Mouse (Mus musculus): ENCODE results near the gene Cela2a. TPM values are rescaled to one million over a fixed set of nuclear protein-coding genes. Genes with fewer than 3 reads are reported as not detected.
"Not testable (repeated sequence)": the region's sequence is repeated elsewhere in the genome, so short reads cannot be mapped to it uniquely, and the experiment has no call there.

Cela2a gene
- total RNA-seq, 2 experiments from 2014 or later, result 0.56 to 1,571 TPM

DNA sequence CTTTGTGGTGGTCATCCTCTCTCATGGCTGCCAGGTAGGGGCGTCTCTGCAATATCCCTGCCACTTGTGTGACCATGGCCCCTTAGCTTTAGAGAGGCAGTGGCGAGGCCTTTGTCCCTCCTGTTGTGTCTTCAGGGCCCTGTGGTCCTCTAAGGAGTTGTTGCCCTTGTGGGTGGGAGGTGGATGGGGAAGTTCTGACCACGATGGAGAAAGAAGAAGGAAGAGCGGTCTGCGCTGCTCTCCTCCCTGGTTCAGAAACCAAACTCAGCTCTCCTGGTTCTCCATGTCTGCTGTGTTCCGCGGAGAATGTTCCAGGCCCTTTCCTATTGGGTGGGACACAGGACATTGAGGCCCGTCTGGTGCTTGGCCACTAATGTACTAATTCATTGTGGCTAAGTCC, 20.1 kb downstream of the Cela2a start:
- no peak for DNase-seq (ENCODE audit: low spot score in 2 of 2)

GRCm38 (mm10) chr4:141804105-141804504, 21.9 kb downstream of the Cela2a start:
- DNase-seq (ENCODE audit: low spot score in 2 of 2), result no peak

DNA sequence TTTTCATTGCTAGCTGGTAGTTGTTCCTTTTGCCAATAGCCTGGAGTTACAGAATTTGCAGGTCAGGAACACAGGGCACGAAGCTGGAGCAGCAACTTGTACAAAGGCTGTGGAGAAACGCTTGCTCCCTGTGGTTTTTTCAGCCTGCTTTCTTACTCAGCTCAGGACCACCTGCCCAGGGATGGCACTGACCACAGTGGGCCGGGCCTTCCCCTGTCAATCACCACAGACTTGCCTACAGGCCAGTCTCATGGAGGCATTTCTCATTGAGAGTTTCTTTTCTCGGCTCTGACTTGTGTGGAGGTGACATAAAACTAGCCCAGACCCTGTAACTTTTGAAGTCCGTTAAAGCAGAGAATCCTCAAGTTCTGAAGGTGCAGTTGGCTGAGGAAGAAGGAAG, 28.4 kb downstream of the Cela2a start:
- no peak for DNase-seq (ENCODE audit: low spot score in 2 of 2)

DNA sequence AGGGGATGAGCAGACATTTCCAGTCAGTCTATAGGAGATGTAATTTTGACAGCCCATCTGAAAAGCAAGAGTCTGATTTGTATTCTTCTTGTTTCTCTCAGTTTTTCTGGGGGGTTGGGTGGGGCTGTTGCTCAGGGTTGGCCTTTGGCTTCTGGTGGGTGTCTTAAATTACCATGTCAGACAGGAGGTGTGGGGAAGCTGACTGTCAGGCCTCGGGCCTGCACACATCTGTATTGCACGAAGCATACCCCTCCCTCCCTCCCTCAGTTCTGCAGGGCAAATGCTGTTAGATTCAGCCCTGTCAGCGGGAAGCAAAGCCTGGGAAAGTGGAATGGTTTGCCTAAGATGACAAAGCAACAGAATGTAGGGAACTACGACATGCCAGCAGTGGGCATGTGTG, 29.0 kb downstream of the Cela2a start:
- DNase-seq (ENCODE audit: low spot score in 2 of 2), result no peak

DNA sequence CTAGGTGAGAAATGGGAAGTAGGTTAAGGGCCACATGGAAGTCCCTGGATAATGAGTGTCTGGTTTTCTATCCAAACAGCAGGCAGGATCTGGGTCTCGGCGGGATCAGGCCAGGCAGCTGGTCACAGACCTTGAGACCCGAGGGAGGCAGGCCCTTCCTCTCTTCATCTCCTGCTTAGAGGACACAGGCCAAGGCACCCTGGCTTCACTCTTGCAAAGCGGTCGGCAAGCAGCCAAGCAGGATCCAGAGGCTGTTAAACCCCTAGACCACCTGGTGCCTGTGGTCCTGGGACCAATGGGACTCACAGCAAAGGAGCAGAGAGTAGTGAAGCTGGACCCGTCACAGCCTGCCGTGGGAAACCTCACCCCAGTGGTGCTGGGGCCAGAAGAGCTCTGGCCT, 29.6 kb downstream of the Cela2a start:
- DNase-seq (ENCODE audit: low spot score in 2 of 2), result no peak

DNA sequence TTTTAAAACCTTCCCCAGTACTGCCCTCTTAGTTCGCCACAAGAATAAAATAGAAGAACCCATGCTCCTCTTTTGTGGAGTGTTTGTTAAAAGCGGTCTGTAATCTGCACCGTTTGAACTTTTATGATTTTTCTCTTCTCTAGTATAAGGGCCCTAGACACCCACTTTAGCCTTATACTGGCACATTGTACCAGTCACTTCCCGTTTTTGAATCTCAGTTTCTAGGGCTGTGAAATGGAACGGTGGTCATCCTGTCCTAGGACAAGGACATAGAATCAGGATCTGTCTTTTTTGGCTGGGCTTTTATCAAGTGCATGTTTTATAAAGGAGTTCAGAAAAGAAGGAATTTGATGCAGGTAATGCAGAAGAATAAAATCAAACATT, 31.8 kb downstream of the Cela2a start:
- DNase-seq (ENCODE audit: low spot score in 2 of 2), result no peak

GRCm38 (mm10) chr4:141793282-141794151, 32.4 kb downstream of the Cela2a start, which contains the start of gene Casp9:
TSS of gene Casp9 (plus strand) at chr4:141793612.
- DNase-seq (ENCODE audit: low spot score in 2 of 2), result peak; percentile 94 to 98

DNA sequence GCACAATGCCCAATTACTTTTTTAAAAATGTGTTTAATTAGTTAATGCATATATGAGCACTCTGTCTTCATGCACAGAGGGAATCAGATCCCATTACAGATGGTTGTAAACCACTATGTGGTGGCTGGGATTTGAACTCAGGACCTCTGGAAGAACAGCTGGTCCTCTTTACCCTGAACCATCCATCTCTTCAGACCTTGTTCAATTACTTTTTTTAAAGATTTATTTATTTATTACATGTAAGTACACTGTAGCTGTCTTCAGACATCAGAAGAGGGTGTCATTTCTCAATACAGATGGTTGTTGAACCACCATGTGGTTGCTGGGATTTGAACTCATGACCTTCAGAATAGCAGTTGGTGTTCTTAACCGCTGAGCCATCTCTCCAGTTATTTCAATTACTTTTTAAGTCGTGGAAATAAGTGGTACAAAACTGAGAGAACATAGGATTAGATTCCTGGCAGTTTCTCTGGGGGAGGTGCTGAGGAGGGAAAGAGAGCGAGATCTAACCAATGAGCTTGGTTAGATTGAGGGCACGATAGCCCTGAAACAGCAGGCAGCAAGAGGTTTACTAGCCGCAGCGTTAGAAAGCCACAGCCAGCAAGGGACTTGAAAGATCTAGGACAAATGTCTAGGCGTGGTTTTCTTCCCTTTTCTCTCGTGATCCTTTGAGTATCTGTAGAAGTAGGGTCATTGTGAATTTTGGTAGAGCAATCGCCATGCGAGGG, 33.2 kb downstream of the Cela2a start:
- DNase-seq (ENCODE audit: low spot score in 2 of 2), result no peak

DNA sequence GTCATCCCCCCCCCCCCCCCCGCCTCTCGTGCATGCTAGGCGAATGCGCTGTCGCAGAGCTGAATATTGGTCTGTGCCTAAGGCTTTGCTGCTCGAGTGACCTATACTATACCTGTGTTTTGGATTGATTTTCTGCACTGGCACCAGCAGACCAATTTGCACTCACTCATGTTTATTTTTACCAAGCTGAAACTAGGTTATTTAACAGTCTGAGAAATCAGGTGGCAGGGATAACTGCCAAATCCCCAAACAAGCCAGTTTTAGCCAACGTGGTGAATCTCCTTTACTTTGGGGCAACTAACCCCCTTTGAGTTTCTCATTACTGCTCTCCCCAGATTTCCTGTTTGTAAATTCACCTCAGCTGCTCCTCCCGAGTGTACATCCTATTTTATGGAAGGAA, 34.0 kb downstream of the Cela2a start:
- DNase-seq (ENCODE audit: low spot score in 2 of 2), result no peak

GRCm38 (mm10) chr4:141791486-141791885, 34.5 kb downstream of the Cela2a start:
- no peak for DNase-seq (ENCODE audit: low spot score in 2 of 2)

DNA sequence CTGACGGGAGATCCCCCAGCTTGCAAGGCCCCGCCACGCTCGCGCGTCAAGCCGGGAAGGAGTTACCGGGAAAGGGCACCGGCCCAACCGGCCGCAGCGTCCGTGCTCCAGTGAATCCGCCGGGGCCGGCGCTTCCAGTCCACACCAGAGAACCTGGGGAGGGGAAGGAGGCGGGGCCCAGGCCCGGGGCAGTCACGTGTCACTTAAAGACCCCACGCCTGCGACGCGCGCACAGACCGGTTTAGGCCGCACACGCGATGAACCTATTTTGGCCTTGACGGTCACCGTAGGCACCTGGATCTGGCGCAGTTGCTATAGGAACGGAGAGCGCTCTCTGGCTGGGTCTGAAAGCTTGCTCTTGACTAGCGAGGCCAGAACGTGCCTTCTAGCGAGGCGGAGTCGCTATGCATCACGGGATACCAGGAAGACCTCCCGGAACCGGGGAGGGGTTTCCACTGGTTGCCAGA, 35.4 kb downstream of the Cela2a start, which contains the start of gene Dnajc16:
Gene Dnajc16 (minus strand): TSS at position 408 of the 467 bp plus-strand sequence.
- peak; percentile 82 to 93 for DNase-seq (ENCODE audit: low spot score in 2 of 2)

- DNase-seq (ENCODE audit: low spot score in 2 of 2), result no peak
Observed at GRCm38 (mm10) chr4:141789564-141790218, 36.3 kb downstream of the Cela2a start.

DNA sequence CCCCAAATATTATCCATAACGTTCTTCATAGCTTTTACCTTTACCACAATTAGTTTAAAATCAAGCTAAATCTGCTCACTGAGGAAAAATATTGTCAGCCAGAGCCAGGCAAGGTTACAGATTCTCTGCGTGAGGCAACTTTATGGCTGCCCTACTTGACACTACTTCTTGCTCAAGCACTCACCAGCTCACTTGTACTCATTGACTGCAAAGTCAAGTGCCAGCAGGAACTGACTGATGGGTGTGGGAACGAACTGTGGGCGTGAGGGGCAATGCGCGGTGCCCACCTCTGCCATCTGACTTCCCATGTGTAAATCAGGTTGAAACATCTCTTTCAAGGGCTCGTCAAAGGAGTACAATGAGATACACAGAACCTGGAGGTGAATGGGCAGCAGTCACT, 38.5 kb downstream of the Cela2a start:
- DNase-seq (ENCODE audit: low spot score in 2 of 2), result no peak

DNA sequence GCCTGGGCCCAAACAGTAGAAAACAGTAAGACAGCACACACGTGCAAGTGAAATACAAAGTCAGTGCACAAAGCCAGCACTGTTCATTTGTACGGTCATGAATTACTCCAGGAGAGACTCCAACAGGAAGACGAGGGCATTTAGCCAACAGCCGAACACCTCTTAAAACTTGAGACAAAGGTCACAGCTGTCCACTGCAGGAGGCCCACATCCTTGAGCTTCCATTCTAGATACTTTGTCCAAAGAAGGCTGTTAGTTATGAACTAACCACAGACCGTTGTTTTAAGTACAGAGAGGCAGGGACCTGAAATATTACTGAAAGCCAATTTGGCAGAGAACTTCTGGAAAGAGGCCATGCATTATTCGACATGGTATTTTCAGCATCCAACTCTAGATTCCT, 38.9 kb downstream of the Cela2a start:
- DNase-seq (ENCODE audit: low spot score in 2 of 2), result no peak

- DNase-seq (ENCODE audit: low spot score in 2 of 2), result no peak
Observed at GRCm38 (mm10) chr4:141786141-141786540, 39.8 kb downstream of the Cela2a start.

GRCm38 (mm10) chr4:141784835-141785234, 41.1 kb downstream of the Cela2a start:
- no peak for DNase-seq (ENCODE audit: low spot score in 2 of 2)

- peak in 1 of 2 experiments; percentile 33 for DNase-seq (ENCODE audit: low spot score in 2 of 2)
Observed at GRCm38 (mm10) chr4:141781201-141781985, 44.6 kb downstream of the Cela2a start.

- DNase-seq (ENCODE audit: low spot score in 2 of 2), result no peak
Observed at GRCm38 (mm10) chr4:141779828-141780227, 46.1 kb downstream of the Cela2a start.

GRCm38 (mm10) chr4:141773019-141773418, 52.9 kb downstream of the Cela2a start:
- not testable (repeated sequence) for DNase-seq (ENCODE audit: low spot score in 2 of 2)

- DNase-seq (ENCODE audit: low spot score in 2 of 2), result no peak
Observed at GRCm38 (mm10) chr4:141771823-141772222, 54.1 kb downstream of the Cela2a start.

Measured in adrenal gland, postnatal 4 days (tissue).